9 mouse cellular contexts compared by ENCODE assay signal in the genomic region with DNA sequence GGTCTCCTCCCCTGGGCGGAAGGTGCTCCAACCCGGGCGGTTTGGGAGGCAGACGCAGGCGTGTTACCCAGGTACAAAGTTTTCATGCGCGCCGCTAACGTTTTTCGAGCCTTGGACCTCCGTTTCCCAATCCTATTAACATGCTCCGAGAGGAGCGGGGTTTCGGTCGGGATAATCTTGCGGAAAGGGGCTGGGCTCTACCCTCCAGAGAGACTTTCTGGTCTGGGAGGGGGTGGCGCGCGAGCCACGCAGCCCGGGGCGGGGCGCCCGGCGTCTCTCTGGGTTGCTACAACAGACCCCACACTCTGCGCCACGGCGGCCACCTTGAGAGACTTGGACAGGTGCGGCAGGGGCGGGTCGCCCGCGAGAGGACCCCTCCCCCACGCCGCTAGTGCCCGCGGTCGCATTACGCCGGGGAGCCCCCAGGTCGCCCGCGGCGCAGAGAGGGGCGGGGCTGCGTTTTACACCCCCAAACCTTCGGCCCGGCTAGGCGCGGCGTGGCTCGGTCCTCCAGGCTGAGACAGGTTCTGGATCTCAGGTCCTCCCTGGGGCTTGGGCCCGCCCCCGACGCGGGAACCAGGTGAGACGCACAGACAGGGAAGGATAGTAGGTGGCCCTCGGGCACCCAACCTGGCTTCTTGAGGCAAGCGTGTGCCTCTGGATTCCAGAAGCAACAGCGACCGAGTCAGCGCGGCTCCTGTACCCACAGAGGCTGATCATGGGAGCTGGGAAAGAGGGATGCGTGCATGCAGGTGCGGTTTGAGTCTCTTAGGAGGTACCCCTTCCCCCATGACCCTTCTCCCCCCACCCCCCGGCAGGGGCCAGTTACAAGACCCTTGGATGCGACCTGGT. TPM values are rescaled to one million over a fixed set of nuclear protein-coding genes. Genes with fewer than 3 reads are reported as not detected.
DNase-seq lines count a peak whose midpoint lies in the region; ATAC-seq and TF ChIP-seq lines count a peak whose summit lies in the region.
"Had no signal": no experiment of that assay in that cellular context is flagged by ENCODE, and none has a peak within 500 bp of the region (broad histone marks: within the 10 kb centered on the region; RNA-seq: fewer than 3 reads in every experiment).

No protein-coding gene starts in this region.

- H3K27me3 ChIP-seq in hindbrain, postnatal 0 days (ENCODE audit: insufficient read depth, low read length): peaks cover 15% of the 10 kb centered on the region; the same call in 1 of the 2 replicates
- H3K27me3 ChIP-seq in liver, embryonic 12.5 days (replicated peaks): peaks cover 91% of the 10 kb centered on the region
- peaks cover 84% of the 10 kb centered on the region for H3K27me3 ChIP-seq in neural tube, embryonic 13.5 days

- peak; percentile 62 for ATAC-seq in hindbrain, postnatal 0 days
- ATAC-seq in liver, embryonic 12.5 days: peak; percentile 42; the same call in 1 of the 2 replicates
- peak; percentile 55 for ATAC-seq in neural tube, embryonic 13.5 days (ENCODE audit: low read depth)

- TF ChIP-seq CTCF in left cerebral cortex, adult 2 months (IDR thresholded peaks at IDR 0.05): no peak
- no peak for TF ChIP-seq CTCF in cortical plate, adult 2 months (IDR thresholded peaks at IDR 0.05; ENCODE audit: extremely low read depth, insufficient read depth, low read length)
- TF ChIP-seq CTCF in hindbrain, postnatal 0 days (IDR thresholded peaks at IDR 0.05; ENCODE audit: low read depth): no peak

- no peaks in the 10 kb centered on the region for H3K9me3 ChIP-seq in hindbrain, postnatal 0 days (ENCODE audit: low read length)
- no peaks in the 10 kb centered on the region for H3K9me3 ChIP-seq in liver, embryonic 12.5 days (replicated peaks)
- H3K9me3 ChIP-seq in neural tube, embryonic 13.5 days: no peaks in the 10 kb centered on the region
- H3K9me3 ChIP-seq: megakaryocyte, embryonic 14.5 days had no signal

- peak overlapping the region; percentile 53 for H3K9ac ChIP-seq in hindbrain, postnatal 0 days (replicated peaks; ENCODE audit: low read length)
- no peak overlapping the region; the same call in 1 of the 2 replicates for H3K9ac ChIP-seq in liver, embryonic 12.5 days
- peak overlapping the region; percentile 64 for H3K9ac ChIP-seq in neural tube, embryonic 13.5 days

- H3K36me3 ChIP-seq in hindbrain, postnatal 0 days (ENCODE audit: insufficient read depth, low read length): no peaks in the 10 kb centered on the region
- no peaks in the 10 kb centered on the region for H3K36me3 ChIP-seq in liver, embryonic 12.5 days
- no peaks in the 10 kb centered on the region for H3K36me3 ChIP-seq in neural tube, embryonic 13.5 days

- WGBS in hindbrain, postnatal 0 days: 1% methylated on average over 67 of the region's 67 CpGs
- WGBS in liver, embryonic 12.5 days (ENCODE audit: insufficient replicate concordance): 4% methylated on average over 66 of the region's 67 CpGs
- WGBS in neural tube, embryonic 13.5 days: 1% methylated on average over 66 of the region's 67 CpGs

- H3K4me1 ChIP-seq in cortical plate, adult 2 months (ENCODE audit: control insufficient read depth, insufficient read depth, low read length): no peaks in the 10 kb centered on the region
- H3K4me1 ChIP-seq in hindbrain, postnatal 0 days (ENCODE audit: insufficient read depth, low read length): 0 out of 2 replicates have a peak, but pooled peaks cover 12% of the 10 kb centered on the region
- no peaks in the 10 kb centered on the region for H3K4me1 ChIP-seq in liver, embryonic 12.5 days
- peaks cover 21% of the 10 kb centered on the region for H3K4me1 ChIP-seq in neural tube, embryonic 13.5 days (replicated peaks)
- H3K4me1 ChIP-seq: megakaryocyte, embryonic 14.5 days had no signal

- no peak overlapping the region for H3K27ac ChIP-seq in left cerebral cortex, adult 2 months
- no peak overlapping the region for H3K27ac ChIP-seq in cortical plate, adult 2 months (ENCODE audit: insufficient read depth, low read length)
- H3K27ac ChIP-seq in hindbrain, postnatal 0 days: peak overlapping the region; percentile 32; the same call in 1 of the 2 replicates
- H3K27ac ChIP-seq in liver, embryonic 12.5 days: no peak overlapping the region
- no peak overlapping the region for H3K27ac ChIP-seq in neural tube, embryonic 13.5 days (replicated peaks)

- peak overlapping the region; percentile 36 for H3K4me3 ChIP-seq in left cerebral cortex, adult 2 months
- H3K4me3 ChIP-seq in cortical plate, adult 2 months (ENCODE audit: insufficient read depth, low read length): peak overlapping the region; percentile 37; the same call in 1 of the 2 replicates
- peak overlapping the region; percentile 54 for H3K4me3 ChIP-seq in hindbrain, postnatal 0 days (ENCODE audit: low read length)
- peak overlapping the region; percentile 48 for H3K4me3 ChIP-seq in liver, embryonic 12.5 days
- peak overlapping the region; percentile 49 for H3K4me3 ChIP-seq in neural tube, embryonic 13.5 days
- H3K4me3 ChIP-seq: megakaryocyte, embryonic 14.5 days had no signal

- TF ChIP-seq POLR2A in cortical plate, adult 2 months (IDR thresholded peaks at IDR 0.05; ENCODE audit: extremely low read depth, insufficient read depth, low read length): no peak

- peak; percentile 9 to 11 for DNase-seq in left cerebral cortex, adult 2 months (ENCODE audit: extremely low spot score in 1 of 2, low spot score in 2 of 2)
- no peak for DNase-seq in left cerebral cortex, adult 11 months (ENCODE audit: low spot score)
- DNase-seq in hindbrain, postnatal 0 days (ENCODE audit: low spot score): peak; percentile 23
- no peak for DNase-seq in layer of hippocampus, postnatal 25 days (ENCODE audit: extremely low spot score in 1 of 2, low spot score in 1 of 2)
- DNase-seq in MN1 (ENCODE audit: low spot score): no peak

- intact Hi-C loops in left cerebral cortex, adult 2 months (cut with DNase I): loop anchor here (5.0 kb wide), 1 partner anchor 59 kb away; no protein-coding TSS in a partner anchor

- peak overlapping the region; percentile 96 for H3K4me2 ChIP-seq in hindbrain, postnatal 0 days (ENCODE audit: low read depth, low read length)
- H3K4me2 ChIP-seq in liver, embryonic 12.5 days: peak overlapping the region; percentile 64
- H3K4me2 ChIP-seq in neural tube, embryonic 13.5 days: peak overlapping the region; percentile 95

RNA-seq across cellular contexts. Expression of gene Shank2, which starts 23.7 kb away (rescaled TPM):
- 100 to 1,000 TPM; 163 to 170 TPM for total RNA-seq in left cerebral cortex, adult 2 months (2021)
- polyA plus RNA-seq in cortical plate, adult 2 months (2012; rRNA removed): 69.7 and 71.0 TPM in 2 replicates
- 28.0 and 30.0 TPM in 2 replicates for total RNA-seq in hindbrain, postnatal 0 days (2014; rRNA removed)
- 8.4 and 8.5 TPM in 2 replicates for polyA plus RNA-seq in hindbrain, postnatal 0 days (2015; fragmentation: Nextera tagmentation; extraction: Ambion mirVana)
- polyA plus RNA-seq in liver, embryonic 12.5 days (2016; fragmentation: Nextera tagmentation; extraction: Ambion mirVana): 0.31 and 0.48 TPM in 2 replicates
- 6.4 and 6.7 TPM in 2 replicates for polyA plus RNA-seq in neural tube, embryonic 13.5 days (2015; fragmentation: Nextera tagmentation; extraction: Ambion mirVana)
- total RNA-seq in layer of hippocampus, postnatal 25 days (2021): 100 to 1,000 TPM; 110 to 137 TPM

Comparison
In these comparisons a context has a peak if more than half of its experiments do, and no peak if none do; other contexts are left out.
1. DNase-seq: peak in left cerebral cortex, adult 2 months (2 of 2) and hindbrain, postnatal 0 days (single experiment); none in left cerebral cortex, adult 11 months (single experiment), layer of hippocampus, postnatal 25 days (0 of 2) and MN1 (single experiment).
2. Peak in every context shown above with its lines, with median percentiles within 50 percentile points of each other: H3K4me3 ChIP-seq, ATAC-seq and H3K4me2 ChIP-seq.